Comparison of ENCODE assay signal across 9 mouse cellular contexts in genomic region chrX:7610536-7611258, GRCm38 (mm10). TPM values are rescaled to one million over a fixed set of nuclear protein-coding genes. Genes with fewer than 3 reads are reported as not detected.
DNase-seq lines count a peak whose midpoint lies in the region; ATAC-seq and TF ChIP-seq lines count a peak whose summit lies in the region.
"Had no signal": no experiment of that assay in that cellular context is flagged by ENCODE, and none has a peak within 500 bp of the region (broad histone marks: within the 10 kb centered on the region; RNA-seq: fewer than 3 reads in every experiment).

No protein-coding gene starts in this region.

- ATAC-seq in forebrain, embryonic 12.5 days (ENCODE audit: low FRiP score) = peak; percentile 49
- no peak for ATAC-seq in limb, embryonic 15.5 days (ENCODE audit: insufficient number of reproducible peaks, low FRiP score, low TSS enrichment, low read depth)
- no peak for ATAC-seq in megakaryocyte-erythroid progenitor cell, adult 5-6 weeks (replicated peaks; ENCODE audit: low FRiP score, low TSS enrichment, poor library complexity, severe bottlenecking)

- no peaks in the 10 kb centered on the region for H3K4me1 ChIP-seq in kidney, adult 2 months (ENCODE audit: control insufficient read depth, insufficient read depth, low read length)
- no peaks in the 10 kb centered on the region for H3K4me1 ChIP-seq in brown adipose tissue, adult 24 weeks (ENCODE audit: control insufficient read depth, insufficient read depth, insufficient read length, low read length)
- H3K4me1 ChIP-seq in forebrain, embryonic 12.5 days = peaks cover 3% of the 10 kb centered on the region; the same call in 1 of the 2 replicates
- H3K4me1 ChIP-seq in limb, embryonic 15.5 days = 0 out of 2 replicates have a peak, but pooled peaks cover 4% of the 10 kb centered on the region

- H3K36me3 ChIP-seq in kidney, adult 2 months (ENCODE audit: control insufficient read depth, insufficient read depth, low read length) = no peaks in the 10 kb centered on the region
- no peaks in the 10 kb centered on the region for H3K36me3 ChIP-seq in forebrain, embryonic 12.5 days (replicated peaks)
- no peaks in the 10 kb centered on the region for H3K36me3 ChIP-seq in limb, embryonic 15.5 days
- H3K36me3 ChIP-seq: G1E had no signal

- 3% methylated on average over 26 of the region's 26 CpGs for WGBS in kidney, adult 2 months
- 24% methylated on average over 26 of the region's 26 CpGs for WGBS in forebrain, embryonic 12.5 days
- WGBS in limb, embryonic 15.5 days = 26% methylated on average over 26 of the region's 26 CpGs

- no peaks in the 10 kb centered on the region for H3K27me3 ChIP-seq in kidney, adult 2 months (replicated peaks; ENCODE audit: control insufficient read depth, insufficient read depth, low read length)
- H3K27me3 ChIP-seq in forebrain, embryonic 12.5 days = no peaks in the 10 kb centered on the region
- H3K27me3 ChIP-seq in limb, embryonic 15.5 days = 0 out of 2 replicates have a peak, but pooled peaks cover 2% of the 10 kb centered on the region

- intact Hi-C loops in gastrocnemius, postnatal 14 days (cut with DNase I; ENCODE audit: low total_unique reads) = no loop called here

- H3K27ac ChIP-seq in kidney, adult 2 months (ENCODE audit: insufficient read depth, low read depth, low read length) = no peak overlapping the region
- no peak overlapping the region for H3K27ac ChIP-seq in brown adipose tissue, adult 24 weeks (replicated peaks; ENCODE audit: low read depth, low read length)
- H3K27ac ChIP-seq in forebrain, embryonic 12.5 days = no peak overlapping the region
- H3K27ac ChIP-seq in limb, embryonic 15.5 days = no peak overlapping the region

- no peaks in the 10 kb centered on the region for H3K9me3 ChIP-seq in forebrain, embryonic 12.5 days
- H3K9me3 ChIP-seq in limb, embryonic 15.5 days = no peaks in the 10 kb centered on the region
- H3K9me3 ChIP-seq: G1E had no signal

- no peak for TF ChIP-seq POLR2A in kidney, adult 2 months (IDR thresholded peaks at IDR 0.05; ENCODE audit: low read depth, low read length)

- H3K4me2 ChIP-seq in forebrain, embryonic 12.5 days = peak overlapping the region; percentile 68
- peak overlapping the region; percentile 66 for H3K4me2 ChIP-seq in limb, embryonic 15.5 days

- TF ChIP-seq CTCF in kidney, adult 2 months (conservative IDR thresholded peaks at IDR 0.05; ENCODE audit: insufficient read depth, insufficient read length, low read depth, low read length) = no peak

- peak overlapping the region; percentile 10 for H3K4me3 ChIP-seq in kidney, adult 2 months (ENCODE audit: insufficient read depth, low read depth, low read length)
- peak overlapping the region; percentile 3; the same call in 1 of the 2 replicates for H3K4me3 ChIP-seq in brown adipose tissue, adult 24 weeks (ENCODE audit: insufficient read depth, low read depth, low read length)
- peak overlapping the region; percentile 40 for H3K4me3 ChIP-seq in forebrain, embryonic 12.5 days (replicated peaks)
- H3K4me3 ChIP-seq in limb, embryonic 15.5 days = peak overlapping the region; percentile 40

- peak overlapping the region; percentile 38; the same call in 1 of the 2 replicates for H3K9ac ChIP-seq in forebrain, embryonic 12.5 days
- H3K9ac ChIP-seq in limb, embryonic 15.5 days = peak overlapping the region; percentile 20; the same call in 1 of the 2 replicates

- no peak for DNase-seq in kidney, adult 2 months
- no peak for DNase-seq in kidney, postnatal 36 days
- peak; percentile 28 for DNase-seq in right cerebral cortex, postnatal 14 days
- no peak for DNase-seq in gastrocnemius, postnatal 14 days

RNA-seq across cellular contexts. Expression of gene Cacna1f, which starts 3.8 kb away (rescaled TPM):
- 0.03 TPM in 1 of 2 replicates, not detected in the other for polyA plus RNA-seq in kidney, adult 2 months (2012; rRNA removed)
- not detected in 2 replicates for polyA plus RNA-seq in brown adipose tissue, adult 24 weeks (2012; ENCODE audit: insufficient read depth, insufficient read length, missing spikeins)
- polyA plus RNA-seq in forebrain, embryonic 12.5 days (2016; fragmentation: Nextera tagmentation; extraction: Ambion mirVana) = not detected in 2 replicates
- 0.05 and 0.07 TPM in 2 replicates for polyA plus RNA-seq in limb, embryonic 15.5 days (2015; fragmentation: Nextera tagmentation; extraction: Ambion mirVana)
- not detected for total RNA-seq in gastrocnemius, postnatal 14 days (2021)
- total RNA-seq in megakaryocyte-erythroid progenitor cell, adult 5-6 weeks (2014; fragmentation: Nextera tagmentation) = not detected in 2 replicates
- not detected in 2 replicates for total RNA-seq in megakaryocyte-erythroid progenitor cell, adult 5-6 weeks (2017)

RNA-seq across cellular contexts. Expression of gene Ccdc22, which starts 5.4 kb away (rescaled TPM):
- polyA plus RNA-seq in kidney, adult 2 months (2012; rRNA removed) = 25.3 and 26.6 TPM in 2 replicates
- polyA plus RNA-seq in brown adipose tissue, adult 24 weeks (2012; ENCODE audit: insufficient read depth, insufficient read length, missing spikeins) = 6.0 and 6.1 TPM in 2 replicates
- 35.4 and 36.5 TPM in 2 replicates for polyA plus RNA-seq in forebrain, embryonic 12.5 days (2016; fragmentation: Nextera tagmentation; extraction: Ambion mirVana)
- 27.8 and 28.4 TPM in 2 replicates for polyA plus RNA-seq in limb, embryonic 15.5 days (2015; fragmentation: Nextera tagmentation; extraction: Ambion mirVana)
- total RNA-seq in gastrocnemius, postnatal 14 days (2021) = 10 to 100 TPM; 10.2 to 10.9 TPM
- 19.6 and 31.5 TPM in 2 replicates for total RNA-seq in megakaryocyte-erythroid progenitor cell, adult 5-6 weeks (2014; fragmentation: Nextera tagmentation)
- total RNA-seq in megakaryocyte-erythroid progenitor cell, adult 5-6 weeks (2017) = 18.2 and 21.6 TPM in 2 replicates

RNA-seq across cellular contexts. Expression of gene Syp, which starts 27.6 kb away (rescaled TPM):
- 8.0 and 9.2 TPM in 2 replicates for polyA plus RNA-seq in kidney, adult 2 months (2012; rRNA removed)
- polyA plus RNA-seq in brown adipose tissue, adult 24 weeks (2012; ENCODE audit: insufficient read depth, insufficient read length, missing spikeins) = 13.0 and 15.6 TPM in 2 replicates
- 42.0 and 44.8 TPM in 2 replicates for polyA plus RNA-seq in forebrain, embryonic 12.5 days (2016; fragmentation: Nextera tagmentation; extraction: Ambion mirVana)
- polyA plus RNA-seq in limb, embryonic 15.5 days (2015; fragmentation: Nextera tagmentation; extraction: Ambion mirVana) = 1.4 and 1.7 TPM in 2 replicates
- 1 to 10 TPM in 1 of 2 experiments, under 1 TPM in 1; 0.86 to 1.4 TPM for total RNA-seq in gastrocnemius, postnatal 14 days (2021)
- total RNA-seq in megakaryocyte-erythroid progenitor cell, adult 5-6 weeks (2014; fragmentation: Nextera tagmentation) = 0.52 TPM in 1 of 2 replicates, not detected in the other
- 0.72 TPM in 1 of 2 replicates, not detected in the other for total RNA-seq in megakaryocyte-erythroid progenitor cell, adult 5-6 weeks (2017)

RNA-seq across cellular contexts. Expression of gene Ppp1r3f, which starts 36.6 kb away (rescaled TPM):
- 1.2 and 1.6 TPM in 2 replicates for polyA plus RNA-seq in kidney, adult 2 months (2012; rRNA removed)
- polyA plus RNA-seq in brown adipose tissue, adult 24 weeks (2012; ENCODE audit: insufficient read depth, insufficient read length, missing spikeins) = 2.2 and 2.4 TPM in 2 replicates
- 4.1 and 4.4 TPM in 2 replicates for polyA plus RNA-seq in forebrain, embryonic 12.5 days (2016; fragmentation: Nextera tagmentation; extraction: Ambion mirVana)
- polyA plus RNA-seq in limb, embryonic 15.5 days (2015; fragmentation: Nextera tagmentation; extraction: Ambion mirVana) = 1.4 and 1.9 TPM in 2 replicates
- total RNA-seq in gastrocnemius, postnatal 14 days (2021) = 1 to 10 TPM; 1.0 to 2.5 TPM
- total RNA-seq in megakaryocyte-erythroid progenitor cell, adult 5-6 weeks (2014; fragmentation: Nextera tagmentation) = 3.0 TPM in 1 of 2 replicates, not detected in the other
- 0.19 and 2.5 TPM in 2 replicates for total RNA-seq in megakaryocyte-erythroid progenitor cell, adult 5-6 weeks (2017)

RNA-seq across cellular contexts. Expression of gene Foxp3, which starts 37.3 kb away (rescaled TPM):
- polyA plus RNA-seq in kidney, adult 2 months (2012; rRNA removed) = 0.08 and 0.92 TPM in 2 replicates
- polyA plus RNA-seq in brown adipose tissue, adult 24 weeks (2012; ENCODE audit: insufficient read depth, insufficient read length, missing spikeins) = not detected in 2 replicates
- 0.26 TPM in 1 of 2 replicates, not detected in the other for polyA plus RNA-seq in forebrain, embryonic 12.5 days (2016; fragmentation: Nextera tagmentation; extraction: Ambion mirVana)
- polyA plus RNA-seq in limb, embryonic 15.5 days (2015; fragmentation: Nextera tagmentation; extraction: Ambion mirVana) = not detected in 2 replicates
- total RNA-seq in gastrocnemius, postnatal 14 days (2021) = under 1 TPM in 1 of 2 experiments, not detected in 1; 0.16 TPM
- total RNA-seq in megakaryocyte-erythroid progenitor cell, adult 5-6 weeks (2014; fragmentation: Nextera tagmentation) = not detected in 2 replicates
- 0.11 TPM in 1 of 2 replicates, not detected in the other for total RNA-seq in megakaryocyte-erythroid progenitor cell, adult 5-6 weeks (2017)
